7 mouse cellular contexts compared by ENCODE assay signal in the genomic region with DNA sequence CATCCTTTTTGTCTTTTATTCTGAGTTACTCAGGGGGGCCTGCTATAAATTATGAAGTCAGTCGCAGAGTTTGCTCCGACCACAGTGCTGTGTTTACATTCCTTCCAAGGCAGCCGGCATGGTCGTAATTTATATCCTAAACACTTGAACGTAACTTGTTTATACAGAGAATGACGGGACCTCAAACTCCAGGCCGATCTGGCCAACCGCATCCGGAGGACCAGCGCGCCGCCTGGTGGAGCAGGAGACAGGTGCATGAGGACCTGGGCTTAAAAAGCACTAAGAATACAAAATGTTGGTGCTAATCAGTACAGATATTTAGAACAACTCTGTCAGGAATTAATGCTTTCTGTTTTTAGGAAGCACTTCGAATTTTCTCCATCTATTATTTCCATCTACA. TPM values are rescaled to one million over a fixed set of nuclear protein-coding genes. Genes with fewer than 3 reads are reported as not detected.
A peak's percentile ranks its signal among the peaks of the same experiment; 100 is the strongest.
DNase-seq lines count a peak whose midpoint lies in the region; ATAC-seq and TF ChIP-seq lines count a peak whose summit lies in the region.

No protein-coding gene starts in this region.

- no peaks in the 10 kb centered on the region for H3K36me3 ChIP-seq in CH12.LX (replicated peaks in 1 of 2; ENCODE audit: control insufficient read depth in 1 of 2, insufficient read depth in 1 of 2, low read length in 1 of 2)
- H3K36me3 ChIP-seq in kidney, embryonic 16.5 days (ENCODE audit: insufficient read depth, low read length) = no peaks in the 10 kb centered on the region
- H3K36me3 ChIP-seq in small intestine, adult 2 months (ENCODE audit: control insufficient read depth, insufficient read depth, low read length) = no peaks in the 10 kb centered on the region

- TF ChIP-seq RAD21 in CH12.LX (IDR thresholded peaks at IDR 0.05; ENCODE audit: low read depth, low read length) = peak; percentile 83

- H3K27me3 ChIP-seq in CH12.LX (replicated peaks) = no peaks in the 10 kb centered on the region
- peaks cover 62% of the 10 kb centered on the region for H3K27me3 ChIP-seq in kidney, embryonic 16.5 days (ENCODE audit: insufficient read depth, low read length)
- peaks cover 32% of the 10 kb centered on the region for H3K27me3 ChIP-seq in small intestine, adult 2 months (ENCODE audit: control insufficient read depth, insufficient read depth, low read length)

- no peak for TF ChIP-seq EP300 in CH12.LX (IDR thresholded peaks at IDR 0.05; ENCODE audit: low read length)

- no peak overlapping the region for H3K27ac ChIP-seq in CH12.LX (ENCODE audit: insufficient read depth, low read depth)
- no peak overlapping the region for H3K27ac ChIP-seq in kidney, embryonic 16.5 days (ENCODE audit: low read length)
- H3K27ac ChIP-seq in small intestine, adult 2 months (ENCODE audit: insufficient read depth, low read depth, low read length) = no peak overlapping the region

- H3K79me2 ChIP-seq in CH12.LX (replicated peaks; ENCODE audit: control insufficient read depth, extremely low read depth, insufficient read depth, poor library complexity, severe bottlenecking) = no peaks in the 10 kb centered on the region

- H3K4me2 ChIP-seq in CH12.LX (ENCODE audit: insufficient read depth, low read depth, poor library complexity, severe bottlenecking) = peak overlapping the region; percentile 87
- H3K4me2 ChIP-seq in kidney, embryonic 16.5 days (replicated peaks; ENCODE audit: low read depth, low read length) = no peak overlapping the region

- no peak for TF ChIP-seq POLR2A in CH12.LX (IDR thresholded peaks at IDR 0.05; ENCODE audit: low read depth, low read length)
- TF ChIP-seq POLR2A in small intestine, adult 2 months (IDR thresholded peaks at IDR 0.05; ENCODE audit: low read depth, low read length) = no peak

- WGBS in kidney, embryonic 16.5 days = under 1% methylated on average over 13 of the region's 13 CpGs
- WGBS in small intestine, adult 2 months = 1% methylated on average over 13 of the region's 13 CpGs

- in situ Hi-C loops in CH12.LX (cut with MboI; ENCODE audit: low pct_ligation_motif_present, low pct_unique_long_range_greater_than_20kb, low sequenced_read_pairs) = loop anchor here (25.0 kb wide), 2 partner anchors 745 to 1070 kb away; no protein-coding TSS in a partner anchor

- H3K4me1 ChIP-seq in CH12.LX (ENCODE audit: control insufficient read depth in 1 of 2, insufficient read depth in 2 of 2) = no peaks in the 10 kb centered on the region
- H3K4me1 ChIP-seq in kidney, embryonic 16.5 days (ENCODE audit: insufficient read depth, low read length) = peaks cover 6% of the 10 kb centered on the region
- no peaks in the 10 kb centered on the region; the same call in 1 of the 2 replicates for H3K4me1 ChIP-seq in small intestine, adult 2 months (ENCODE audit: control insufficient read depth, insufficient read depth, insufficient read length, low read length)

- peaks cover 5% of the 10 kb centered on the region for H3K9me3 ChIP-seq in CH12.LX (replicated peaks; ENCODE audit: low read length)
- no peaks in the 10 kb centered on the region for H3K9me3 ChIP-seq in kidney, embryonic 16.5 days (ENCODE audit: low read length)

- ATAC-seq in granulocyte monocyte progenitor cell, adult 5-6 weeks (replicated peaks; ENCODE audit: poor library complexity, severe bottlenecking) = peak; percentile 56
- peak; percentile 57 for ATAC-seq in kidney, embryonic 16.5 days (ENCODE audit: low FRiP score, low TSS enrichment)
- ATAC-seq in megakaryocyte, adult 5-6 weeks (ENCODE audit: poor library complexity, severe bottlenecking) = peak; percentile 59

- dilution Hi-C loops in CH12.LX (cut with MboI; ENCODE audit: extremely low pct_ligation_motif_present, extremely low pct_unique_long_range_greater_than_20kb, low sequenced_read_pairs) = no loop called here

- H3K4me3 ChIP-seq in CH12.LX (replicated peaks in 1 of 3; ENCODE audit: low read depth in 2 of 3, low read length in 2 of 3, poor library complexity in 1 of 3) = no peak overlapping the region
- H3K4me3 ChIP-seq in kidney, embryonic 16.5 days (ENCODE audit: low read length) = no peak overlapping the region
- no peak overlapping the region for H3K4me3 ChIP-seq in small intestine, adult 2 months (ENCODE audit: low read depth, low read length)

- TF ChIP-seq CTCF in CH12.LX (conservative IDR thresholded peaks at IDR 0.05 in 1 of 2, IDR thresholded peaks at IDR 0.05 in 1 of 2; ENCODE audit: low read depth in 2 of 2, low read length in 2 of 2) = peak; percentile 83 to 89
- peak; percentile 87 for TF ChIP-seq CTCF in small intestine, adult 2 months (IDR thresholded peaks at IDR 0.05; ENCODE audit: extremely low read depth, insufficient read length, insufficient replicate concordance, low read depth, low read length)

- H3K9ac ChIP-seq in CH12.LX (ENCODE audit: insufficient read depth, low read depth) = 0 out of 2 replicates have a peak overlapping the region, but pooled peaks have one; percentile 37
- H3K9ac ChIP-seq in kidney, embryonic 16.5 days (replicated peaks; ENCODE audit: low read length) = no peak overlapping the region

- peak; percentile 65 to 69 for DNase-seq in B cell, adult 2 months
- peak; percentile 65 for DNase-seq in CH12.LX (ENCODE audit: extremely low read depth)
- peak; percentile 65 to 81 for DNase-seq in cerebellum, postnatal 4 days (ENCODE audit: low spot score in 2 of 2)

TF ChIP-seq in CH12.LX, 34 proteins besides CTCF, POLR2A, EP300 and RAD21:
- no peak for TF ChIP-seq ZKSCAN1 (IDR thresholded peaks at IDR 0.05; ENCODE audit: borderline replicate concordance, low read depth, low read length)
- peak; percentile 16; the same call in 1 of the 2 replicates for TF ChIP-seq ELF1 (IDR thresholded peaks at IDR 0.05; ENCODE audit: low read depth, low read length)
- TF ChIP-seq SIN3A (IDR thresholded peaks at IDR 0.05; ENCODE audit: low read length) = no peak
- TF ChIP-seq BHLHE40 (IDR thresholded peaks at IDR 0.05; ENCODE audit: low read depth, low read length) = no peak
- TF ChIP-seq CHD1 (IDR thresholded peaks at IDR 0.05; ENCODE audit: low read depth, low read length) = no peak
- no peak for TF ChIP-seq CHD2 (IDR thresholded peaks at IDR 0.05; ENCODE audit: low read length)
- no peak for TF ChIP-seq TCF12 (IDR thresholded peaks at IDR 0.05; ENCODE audit: low read depth, low read length)
- TF ChIP-seq POLR2AphosphoS2 (IDR thresholded peaks at IDR 0.05; ENCODE audit: low read depth, low read length) = no peak
- TF ChIP-seq PAX5 (IDR thresholded peaks at IDR 0.05; ENCODE audit: low read length) = no peak
- TF ChIP-seq MYC (IDR thresholded peaks at IDR 0.05; ENCODE audit: low read depth, low read length) = no peak
- no peak for TF ChIP-seq MEF2A (IDR thresholded peaks at IDR 0.05; ENCODE audit: borderline replicate concordance, low read depth, low read length)
- no peak for TF ChIP-seq UBTF (IDR thresholded peaks at IDR 0.05; ENCODE audit: low read depth, low read length)
- TF ChIP-seq JUN (IDR thresholded peaks at IDR 0.05; ENCODE audit: insufficient read depth, low read depth, low read length) = no peak
- TF ChIP-seq MAFK (IDR thresholded peaks at IDR 0.05; ENCODE audit: insufficient replicate concordance, low read length) = no peak
- TF ChIP-seq ZMIZ1 (IDR thresholded peaks at IDR 0.05; ENCODE audit: low read depth, low read length) = no peak
- no peak for TF ChIP-seq USF2 (conservative IDR thresholded peaks at IDR 0.05; ENCODE audit: low read depth, low read length)
- TF ChIP-seq GABPA (IDR thresholded peaks at IDR 0.05; ENCODE audit: insufficient replicate concordance, low read depth, low read length) = no peak
- TF ChIP-seq E2F4 (IDR thresholded peaks at IDR 0.05; ENCODE audit: insufficient replicate concordance, low read depth, low read length) = no peak
- 0 out of 2 replicates have a peak, but pooled peaks have one; percentile 15 for TF ChIP-seq NELFE (IDR thresholded peaks at IDR 0.05; ENCODE audit: low read depth, low read length)
- peak; percentile 18; the same call in 1 of the 2 replicates for TF ChIP-seq ZNF384 (IDR thresholded peaks at IDR 0.05; ENCODE audit: low read depth, low read length)
- TF ChIP-seq RCOR1 (conservative IDR thresholded peaks at IDR 0.05; ENCODE audit: low read depth, low read length) = no peak
- TF ChIP-seq SMC3 (IDR thresholded peaks at IDR 0.05; ENCODE audit: low read depth, low read length) = peak; percentile 89
- peak; percentile 50 for TF ChIP-seq ZC3H11A (IDR thresholded peaks at IDR 0.05; ENCODE audit: low read depth, low read length)
- TF ChIP-seq IRF4 (IDR thresholded peaks at IDR 0.05; ENCODE audit: low read depth, low read length) = peak; percentile 44; the same call in 1 of the 2 replicates
- TF ChIP-seq MAZ (IDR thresholded peaks at IDR 0.05; ENCODE audit: low read depth, low read length) = no peak
- TF ChIP-seq JUND (conservative IDR thresholded peaks at IDR 0.05; ENCODE audit: low read depth, low read length) = no peak
- no peak for TF ChIP-seq MXI1 (IDR thresholded peaks at IDR 0.05; ENCODE audit: low read depth, low read length)
- no peak for TF ChIP-seq NRF1 (IDR thresholded peaks at IDR 0.05; ENCODE audit: low read depth, low read length)
- TF ChIP-seq TBP (conservative IDR thresholded peaks at IDR 0.05; ENCODE audit: low read depth, low read length) = no peak
- no peak for TF ChIP-seq KAT2A (IDR thresholded peaks at IDR 0.05; ENCODE audit: insufficient replicate concordance, low read length)
- no peak for TF ChIP-seq HCFC1 (IDR thresholded peaks at IDR 0.05; ENCODE audit: low read depth, low read length)
- TF ChIP-seq MAX (IDR thresholded peaks at IDR 0.05; ENCODE audit: low read length) = no peak
- TF ChIP-seq ETS1 (conservative IDR thresholded peaks at IDR 0.05; ENCODE audit: low read depth, low read length) = no peak
- no peak for TF ChIP-seq USF1 (IDR thresholded peaks at IDR 0.05; ENCODE audit: low read depth, low read length)
TF ChIP-seq in CH12.LX: peak in this region for 6.

RNA-seq across cellular contexts. Expression of gene Foxf2, which starts 6.8 kb away (rescaled TPM):
- total RNA-seq in CH12.LX (2012; rRNA removed) (not detected in 2 replicates), CH12.LX (2014; rRNA removed) (not detected in 2 replicates)
- not detected in 2 replicates for polyA plus RNA-seq in CH12.LX (2012; ENCODE audit: insufficient read length, low read depth)
- not detected in 2 replicates for total RNA-seq in granulocyte monocyte progenitor cell, adult 5-6 weeks (2014; fragmentation: Nextera tagmentation)
- total RNA-seq in granulocyte monocyte progenitor cell, adult 5-6 weeks (2017) = not detected in 2 replicates
- 0.61 TPM in 1 of 2 replicates, not detected in the other for polyA plus RNA-seq in kidney, embryonic 16.5 days (2015; fragmentation: Nextera tagmentation; extraction: Ambion mirVana)
- total RNA-seq in megakaryocyte, adult 5-6 weeks (2015) = 0.25 TPM in 1 of 2 replicates, not detected in the other
- not detected in 2 replicates for total RNA-seq in megakaryocyte, adult 5-6 weeks (2017)
- 28.4 and 41.4 TPM in 2 replicates for polyA plus RNA-seq in small intestine, adult 2 months (2012; rRNA removed)
